In the genomic region with DNA sequence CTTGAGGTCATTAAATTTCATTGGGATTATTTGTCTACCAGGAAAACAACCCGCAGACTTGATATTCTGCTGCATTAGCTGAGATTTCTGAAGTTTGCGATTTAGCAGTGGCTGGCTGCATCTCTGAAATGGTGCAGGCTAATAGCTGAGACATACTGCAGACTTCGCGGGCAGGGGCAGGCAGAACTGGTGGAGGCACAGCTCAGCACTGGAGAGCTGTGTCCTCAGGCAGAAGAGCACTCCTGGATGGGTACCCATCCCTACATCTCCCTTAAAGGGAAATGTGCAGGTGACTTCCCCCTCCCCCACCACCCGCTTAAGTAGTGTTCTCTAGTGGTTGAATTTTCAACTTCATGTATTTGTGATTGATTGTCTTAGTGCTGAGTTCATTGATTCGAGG, we compare ENCODE assay signal across 11 mouse cellular contexts. TPM values are rescaled to one million over a fixed set of nuclear protein-coding genes. Genes with fewer than 3 reads are reported as not detected.
DNase-seq lines count a peak whose midpoint lies in the region; ATAC-seq and TF ChIP-seq lines count a peak whose summit lies in the region.
"Had no signal": no experiment of that assay in that cellular context is flagged by ENCODE, and none has a peak within 500 bp of the region (broad histone marks: within the 10 kb centered on the region; RNA-seq: fewer than 3 reads in every experiment).

No protein-coding gene starts in this region.

- H3K27me3 ChIP-seq in kidney, embryonic 15.5 days: peaks cover 32% of the 10 kb centered on the region
- H3K27me3 ChIP-seq in kidney, embryonic 14.5 days (ENCODE audit: control insufficient read depth, insufficient read depth, low read length): peaks cover 15% of the 10 kb centered on the region; the same call in 1 of the 2 replicates
- H3K27me3 ChIP-seq in hindbrain, embryonic 15.5 days: no peaks in the 10 kb centered on the region
- no peaks in the 10 kb centered on the region for H3K27me3 ChIP-seq in neural tube, embryonic 15.5 days (replicated peaks)
- H3K27me3 ChIP-seq in lung, postnatal 0 days (replicated peaks; ENCODE audit: insufficient read depth, low read length): 0 out of 2 replicates have a peak, but pooled peaks cover 3% of the 10 kb centered on the region

- H3K9ac ChIP-seq in kidney, embryonic 15.5 days: no peak overlapping the region
- H3K9ac ChIP-seq in kidney, embryonic 14.5 days (ENCODE audit: low read depth, low read length): no peak overlapping the region
- H3K9ac ChIP-seq in hindbrain, embryonic 15.5 days: peak overlapping the region; percentile 80
- peak overlapping the region; percentile 67 for H3K9ac ChIP-seq in neural tube, embryonic 15.5 days (replicated peaks)
- H3K9ac ChIP-seq in lung, postnatal 0 days (replicated peaks; ENCODE audit: low read depth): no peak overlapping the region

- H3K4me3 ChIP-seq in kidney, embryonic 15.5 days (replicated peaks): 0 out of 2 replicates have a peak overlapping the region, but pooled peaks have one; percentile 25
- no peak overlapping the region for H3K4me3 ChIP-seq in kidney, embryonic 14.5 days (ENCODE audit: low read length)
- H3K4me3 ChIP-seq in hindbrain, embryonic 15.5 days: peak overlapping the region; percentile 69
- peak overlapping the region; percentile 55 for H3K4me3 ChIP-seq in neural tube, embryonic 15.5 days (replicated peaks)
- no peak overlapping the region for H3K4me3 ChIP-seq in lung, postnatal 0 days (ENCODE audit: low read depth, low read length)
- H3K4me3 ChIP-seq: erythroblast, embryonic 14.5 days had no signal

- no peak for TF ChIP-seq EP300 in lung, postnatal 0 days (IDR thresholded peaks at IDR 0.05)

- ATAC-seq in kidney, embryonic 15.5 days (replicated peaks; ENCODE audit: low FRiP score): no peak
- ATAC-seq in kidney, embryonic 14.5 days (ENCODE audit: low FRiP score, low TSS enrichment): no peak
- ATAC-seq in hindbrain, embryonic 15.5 days (ENCODE audit: low FRiP score, low read depth): no peak
- ATAC-seq in neural tube, embryonic 15.5 days (ENCODE audit: low FRiP score): peak; percentile 48; the same call in 1 of the 2 replicates
- no peak for ATAC-seq in lung, postnatal 0 days

- no peaks in the 10 kb centered on the region for H3K36me3 ChIP-seq in kidney, embryonic 15.5 days
- no peaks in the 10 kb centered on the region for H3K36me3 ChIP-seq in kidney, embryonic 14.5 days (ENCODE audit: control insufficient read depth, insufficient read depth, low read length)
- no peaks in the 10 kb centered on the region for H3K36me3 ChIP-seq in hindbrain, embryonic 15.5 days
- H3K36me3 ChIP-seq in neural tube, embryonic 15.5 days: no peaks in the 10 kb centered on the region
- no peaks in the 10 kb centered on the region for H3K36me3 ChIP-seq in lung, postnatal 0 days (ENCODE audit: insufficient read depth, low read length)

- no peak for TF ChIP-seq CTCF in lung, postnatal 0 days (IDR thresholded peaks at IDR 0.05)

- DNase-seq in cerebellum, postnatal 36 days: peak; percentile 48 to 54
- no peak for DNase-seq in gastrocnemius, postnatal 36 days
- no peak for DNase-seq in gastrocnemius, postnatal 4 days (ENCODE audit: low spot score in 2 of 2)
- no peak for DNase-seq in lung, postnatal 0 days (ENCODE audit: low spot score)
- DNase-seq: heart, postnatal 10 days; lung, postnatal 14 days had no signal

- intact Hi-C loops in gastrocnemius, postnatal 36 days (cut with DNase I): no loop called here

- H3K27ac ChIP-seq in kidney, embryonic 15.5 days: no peak overlapping the region
- no peak overlapping the region for H3K27ac ChIP-seq in kidney, embryonic 14.5 days (ENCODE audit: low read depth, low read length)
- peak overlapping the region; percentile 94 for H3K27ac ChIP-seq in hindbrain, embryonic 15.5 days (replicated peaks)
- peak overlapping the region; percentile 89 for H3K27ac ChIP-seq in neural tube, embryonic 15.5 days (replicated peaks)
- no peak overlapping the region for H3K27ac ChIP-seq in lung, postnatal 0 days (ENCODE audit: low read length)

- H3K4me1 ChIP-seq in kidney, embryonic 15.5 days: peaks cover 9% of the 10 kb centered on the region
- H3K4me1 ChIP-seq in kidney, embryonic 14.5 days (ENCODE audit: control insufficient read depth, insufficient read depth, low read length): no peaks in the 10 kb centered on the region
- H3K4me1 ChIP-seq in hindbrain, embryonic 15.5 days (replicated peaks): peaks cover 16% of the 10 kb centered on the region; the same call in 1 of the 2 replicates
- peaks cover 12% of the 10 kb centered on the region for H3K4me1 ChIP-seq in neural tube, embryonic 15.5 days
- H3K4me1 ChIP-seq in lung, postnatal 0 days (ENCODE audit: insufficient read depth, low read depth, low read length): no peaks in the 10 kb centered on the region

- no peaks in the 10 kb centered on the region for H3K9me3 ChIP-seq in kidney, embryonic 15.5 days (replicated peaks)
- no peaks in the 10 kb centered on the region for H3K9me3 ChIP-seq in kidney, embryonic 14.5 days (ENCODE audit: control insufficient read depth, low read length)
- H3K9me3 ChIP-seq in hindbrain, embryonic 15.5 days: no peaks in the 10 kb centered on the region
- H3K9me3 ChIP-seq in neural tube, embryonic 15.5 days (replicated peaks): no peaks in the 10 kb centered on the region
- no peaks in the 10 kb centered on the region for H3K9me3 ChIP-seq in lung, postnatal 0 days (ENCODE audit: low read length)

- WGBS in kidney, embryonic 15.5 days: 11% methylated on average over 6 of the region's 6 CpGs
- 11% methylated on average over 6 of the region's 6 CpGs for WGBS in kidney, embryonic 14.5 days
- WGBS in hindbrain, embryonic 15.5 days: 6% methylated on average over 6 of the region's 6 CpGs
- WGBS in neural tube, embryonic 15.5 days: 5% methylated on average over 6 of the region's 6 CpGs
- 14% methylated on average over 6 of the region's 6 CpGs for WGBS in lung, postnatal 0 days

- H3K4me2 ChIP-seq in kidney, embryonic 15.5 days: peak overlapping the region; percentile 50; the same call in 1 of the 2 replicates
- no peak overlapping the region; the same call in 1 of the 2 replicates for H3K4me2 ChIP-seq in kidney, embryonic 14.5 days (replicated peaks; ENCODE audit: low read depth, low read length)
- peak overlapping the region; percentile 77 for H3K4me2 ChIP-seq in hindbrain, embryonic 15.5 days
- H3K4me2 ChIP-seq in neural tube, embryonic 15.5 days: peak overlapping the region; percentile 69
- no peak overlapping the region for H3K4me2 ChIP-seq in lung, postnatal 0 days (replicated peaks; ENCODE audit: low read depth, low read length)

RNA-seq across cellular contexts. Expression of gene Cntnap4, which starts 0.7 kb away (rescaled TPM):
- 0.19 and 0.39 TPM in 2 replicates for polyA plus RNA-seq in kidney, embryonic 15.5 days (2015; fragmentation: Nextera tagmentation; extraction: Ambion mirVana)
- polyA plus RNA-seq in kidney, embryonic 14.5 days (2014; fragmentation: Nextera tagmentation; extraction: Ambion mirVana): 0.23 TPM in 1 of 2 replicates, not detected in the other
- polyA plus RNA-seq in hindbrain, embryonic 15.5 days (2015; fragmentation: Nextera tagmentation; extraction: Ambion mirVana): 19.6 and 21.8 TPM in 2 replicates
- 15.5 and 18.5 TPM in 2 replicates for polyA plus RNA-seq in neural tube, embryonic 15.5 days (2015; fragmentation: Nextera tagmentation; extraction: Ambion mirVana)
- total RNA-seq in gastrocnemius, postnatal 36 days (2021): under 1 TPM in 1 of 2 experiments, not detected in 1; 0.05 TPM
- total RNA-seq in gastrocnemius, postnatal 4 days (2021): under 1 TPM; 0.47 to 0.54 TPM
- polyA plus RNA-seq in lung, postnatal 0 days (2015; fragmentation: Nextera tagmentation; extraction: Ambion mirVana): 0.04 TPM in 1 of 2 replicates, not detected in the other
- total RNA-seq: heart, postnatal 10 days had no signal
- polyA plus RNA-seq: erythroblast, embryonic 14.5 days had no signal

Comparison
In these comparisons a context has a peak if more than half of its experiments do, and no peak if none do; other contexts are left out.
1. H3K4me2 ChIP-seq: peak in kidney, embryonic 15.5 days (single experiment), hindbrain, embryonic 15.5 days (single experiment) and neural tube, embryonic 15.5 days (single experiment); none in kidney, embryonic 14.5 days (single experiment) and lung, postnatal 0 days (single experiment).
2. H3K4me3 ChIP-seq: peak in kidney, embryonic 15.5 days (single experiment), hindbrain, embryonic 15.5 days (single experiment) and neural tube, embryonic 15.5 days (single experiment); none in kidney, embryonic 14.5 days (single experiment) and lung, postnatal 0 days (single experiment).
3. H3K27ac ChIP-seq: peak in hindbrain, embryonic 15.5 days (single experiment) and neural tube, embryonic 15.5 days (single experiment); none in kidney, embryonic 15.5 days (single experiment), kidney, embryonic 14.5 days (single experiment) and lung, postnatal 0 days (single experiment).
4. H3K9ac ChIP-seq: peak in hindbrain, embryonic 15.5 days (single experiment) and neural tube, embryonic 15.5 days (single experiment); none in kidney, embryonic 15.5 days (single experiment), kidney, embryonic 14.5 days (single experiment) and lung, postnatal 0 days (single experiment).
5. DNase-seq: peak in cerebellum, postnatal 36 days (2 of 2); none in gastrocnemius, postnatal 36 days (0 of 2), gastrocnemius, postnatal 4 days (0 of 2) and lung, postnatal 0 days (single experiment).
6. RNA of gene Cntnap4, which starts 0.7 kb away (polyA plus RNA-seq): 19.6 to 21.8 TPM in hindbrain, embryonic 15.5 days and 15.5 to 18.5 TPM in neural tube, embryonic 15.5 days; 0.19 to 0.39 TPM in kidney, embryonic 15.5 days, 0.23 TPM in kidney, embryonic 14.5 days and 0.04 TPM in lung, postnatal 0 days; every median in the first group is over 10 times any median in the second.